Mouse (Mus musculus) heart, embryonic 16.5 days (tissue): ENCODE data around the gene Herpud1. TPM values are rescaled to one million over a fixed set of nuclear protein-coding genes. Genes with fewer than 3 reads are reported as not detected.

ENCODE experiments used
- ATAC-seq: fragments of 200-750 bp; cut with Nextera tagmentation; replicated peaks from 2 replicates; pipeline ENCODE4 v1.8.0; 2017; ENCODE audit warnings: moderate number of reproducible peaks; ENCODE audit not compliant: insufficient read depth, low FRiP score; ENCODE audit errors: extremely low read depth
- H3K27ac ChIP-seq: fragments of 300-500 bp; sonication (generic); 2 replicates; pipeline ENCODE4 v1.5.1; 2014; ENCODE audit warnings: mild to moderate bottlenecking, low read length, control low read depth, moderate library complexity
- H3K27me3 ChIP-seq: fragments of 300-500 bp; sonication (generic); 2 replicates; pipeline ENCODE4 v1.6.1; 2014; ENCODE audit warnings: low read length, mixed read lengths; ENCODE audit not compliant: control insufficient read depth, insufficient read depth
- H3K36me3 ChIP-seq: fragments of 300-500 bp; sonication (generic); 2 replicates; pipeline ENCODE4 v1.6.1; 2014; ENCODE audit not compliant: control insufficient read depth, insufficient read depth
- H3K4me1 ChIP-seq: fragments of 300-500 bp; sonication (generic); 2 replicates; pipeline ENCODE4 v1.6.1; 2014; ENCODE audit warnings: low read length, mixed read lengths; ENCODE audit not compliant: control insufficient read depth, insufficient read depth
- H3K4me2 ChIP-seq: fragments of 300-500 bp; sonication (generic); 2 replicates; pipeline ENCODE4 v1.6.1; 2014; ENCODE audit warnings: low read depth, mild to moderate bottlenecking, control low read depth, low read length
- H3K4me3 ChIP-seq: fragments of 300-500 bp; sonication (generic); 2 replicates; pipeline ENCODE4 v1.5.1; 2014; ENCODE audit warnings: mild to moderate bottlenecking, control low read depth, low read length
- H3K9ac ChIP-seq: fragments of 300-500 bp; sonication (generic); 2 replicates; pipeline ENCODE4 v1.6.1; 2014; ENCODE audit warnings: low read length, control low read depth
- H3K9me3 ChIP-seq: fragments of 300-500 bp; sonication (generic); replicated peaks from 2 replicates; pipeline ENCODE4 v1.6.1; 2016; ENCODE audit warnings: low read length; ENCODE audit not compliant: control insufficient read depth
- WGBS: fragments of 180-500 bp; shearing (Covaris S2); extraction: QIAGEN DNeasy Blood & Tissue Kit; methylation state at CpG from one replicate; pipeline ENCODE4 v1.1.7; 2014; 5-methylcytosine and 5-hydroxymethylcytosine counted together
- polyA plus RNA-seq: library from polyadenylated mRNA; unstranded; fragments of >200 nt; fragmentation: Nextera tagmentation; extraction: Ambion mirVana; gene quantifications from 2 replicates; pipeline ENCODE4 v1.2.1, GENCODE M21; 2015

The Herpud1 gene
- polyA plus RNA-seq, 1 experiment from 2014 or later: 120 TPM

DNA sequence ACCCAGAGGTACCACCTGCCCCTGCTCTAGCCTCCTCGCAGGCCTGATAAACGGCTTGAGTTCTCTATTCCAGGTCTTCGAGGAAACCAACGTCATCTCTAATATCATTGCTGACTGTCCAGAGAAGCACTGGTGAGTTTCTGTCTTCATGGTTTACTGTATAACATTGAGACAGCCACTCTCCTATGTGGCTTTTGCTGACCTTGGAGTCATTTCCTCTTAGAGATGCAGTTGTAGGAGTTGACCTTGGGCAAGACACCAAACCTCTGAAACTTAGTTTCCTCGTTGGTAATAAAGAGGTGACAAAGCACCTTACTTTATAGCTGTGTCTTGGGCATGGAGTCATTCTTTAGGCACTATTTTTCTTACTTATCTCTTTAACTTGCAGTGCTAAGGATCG, 26.3 kb downstream of the Herpud1 start:
- Histone ChIP-seq H3K27me3 (no peaks in the 10 kb centered on the region), H3K36me3 (no peaks in the 10 kb centered on the region), H3K4me2 (no peak overlapping the region), H3K4me3 (no peak overlapping the region), H3K27ac (no peak overlapping the region), H3K9me3 (no peaks in the 10 kb centered on the region), H3K9ac (no peak overlapping the region), H3K4me1 (peaks cover 8% of the 10 kb centered on the region)
- WGBS: 74% methylated on average over 6 of the region's 6 CpGs
- ATAC-seq: no peak

DNA sequence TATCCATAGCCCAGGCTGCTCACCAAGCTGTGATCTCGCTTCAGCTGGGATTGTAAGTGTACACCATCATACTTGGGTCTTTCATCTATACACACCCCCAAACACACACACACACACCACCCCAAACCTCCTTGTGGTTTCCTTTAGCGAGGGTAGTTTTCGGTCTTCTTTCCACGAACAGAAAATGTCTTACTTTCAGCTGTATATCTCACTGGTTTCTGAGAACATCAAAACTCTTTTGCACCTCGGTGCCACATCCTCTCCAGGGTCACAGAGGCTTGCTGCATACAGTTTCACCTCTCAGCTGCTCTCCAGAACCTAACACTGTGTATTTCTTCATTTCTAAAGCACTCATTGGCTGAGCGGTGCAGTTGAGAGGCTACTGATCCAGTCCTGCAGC, 27.3 kb downstream of the Herpud1 start:
- no peak overlapping the region for H3K4me2 ChIP-seq
- H3K27me3 ChIP-seq: no peaks in the 10 kb centered on the region
- no peak overlapping the region for H3K4me3 ChIP-seq
- no peak overlapping the region; the same call in 1 of the 2 replicates for H3K27ac ChIP-seq
- H3K4me1 ChIP-seq: peaks cover 6% of the 10 kb centered on the region
- H3K36me3 ChIP-seq: no peaks in the 10 kb centered on the region
- no peaks in the 10 kb centered on the region for H3K9me3 ChIP-seq
- 68% methylated on average over 6 of the region's 6 CpGs for WGBS
- no peak overlapping the region for H3K9ac ChIP-seq
- peak; percentile 57 for ATAC-seq

DNA sequence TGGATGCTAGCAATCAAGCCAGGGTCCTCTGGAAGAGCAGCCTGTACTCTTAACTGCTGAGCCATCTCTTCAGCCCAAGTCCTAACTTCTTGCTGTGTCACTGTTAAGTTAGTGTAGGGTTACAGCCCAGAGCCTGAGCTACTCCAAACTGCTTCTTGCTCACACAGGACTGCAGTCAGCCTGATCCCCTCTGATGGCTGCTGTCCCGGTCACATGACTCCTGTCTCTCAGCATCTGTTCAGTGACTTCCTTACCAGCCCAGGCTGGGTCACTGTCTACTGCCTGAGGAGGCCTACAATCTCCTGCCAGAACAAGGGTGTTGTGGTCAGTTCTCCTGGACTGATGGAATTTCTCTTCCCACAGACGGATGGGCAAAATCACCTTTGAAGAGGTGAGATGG, 29.0 kb downstream of the Herpud1 start:
- no peak overlapping the region for H3K4me3 ChIP-seq
- H3K27me3 ChIP-seq: no peaks in the 10 kb centered on the region
- H3K4me1 ChIP-seq: no peaks in the 10 kb centered on the region
- H3K4me2 ChIP-seq: no peak overlapping the region
- no peak overlapping the region for H3K9ac ChIP-seq
- H3K9me3 ChIP-seq: no peaks in the 10 kb centered on the region
- H3K27ac ChIP-seq: no peak overlapping the region
- 62% methylated on average over 2 of the region's 2 CpGs for WGBS
- H3K36me3 ChIP-seq: no peaks in the 10 kb centered on the region
- no peak for ATAC-seq

DNA sequence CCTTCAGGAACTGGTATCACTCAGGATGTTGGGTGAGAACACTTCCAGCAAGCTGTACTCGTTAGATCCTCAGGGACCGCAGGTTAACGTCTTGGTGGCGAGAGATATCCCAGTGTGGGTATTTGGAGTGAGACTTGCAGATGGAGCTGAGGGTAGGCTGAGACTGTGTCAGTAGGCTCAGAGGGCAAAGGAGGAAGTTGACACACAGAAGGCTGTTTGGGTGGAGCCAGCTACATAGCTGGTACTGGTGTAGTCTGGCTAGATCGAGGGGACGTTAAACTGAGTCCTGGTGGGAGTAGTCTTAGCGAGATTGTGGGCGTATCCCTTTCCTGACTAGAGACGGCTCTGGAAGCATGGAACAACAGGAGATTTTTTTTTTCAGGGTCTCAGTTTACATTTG, 31.8 kb downstream of the Herpud1 start:
- Histone ChIP-seq H3K4me3 (no peak overlapping the region), H3K27me3 (no peaks in the 10 kb centered on the region), H3K9ac (no peak overlapping the region), H3K4me1 (no peaks in the 10 kb centered on the region), H3K9me3 (no peaks in the 10 kb centered on the region), H3K4me2 (no peak overlapping the region), H3K27ac (no peak overlapping the region), H3K36me3 (no peaks in the 10 kb centered on the region)
- 63% methylated on average over 9 of the region's 9 CpGs for WGBS
- ATAC-seq: no peak

DNA sequence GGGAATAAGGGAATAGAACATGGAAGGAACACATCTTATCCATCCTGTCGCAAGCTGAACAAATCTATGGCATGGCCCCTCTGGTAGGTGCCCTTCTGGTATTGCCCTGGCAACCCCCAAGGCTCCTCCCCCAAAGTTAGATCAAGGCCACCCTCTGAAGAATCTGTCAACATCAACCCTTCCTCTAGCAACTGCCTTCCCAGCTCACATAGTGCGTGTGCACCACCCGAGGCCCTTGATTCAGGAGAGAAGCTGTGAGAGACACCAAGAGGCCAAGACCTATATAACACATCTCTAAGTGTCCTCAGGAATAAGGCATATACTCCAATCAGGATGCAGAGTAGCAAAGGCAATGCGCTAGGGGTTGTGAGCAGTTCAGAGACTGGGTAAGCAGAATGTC, 36.0 kb downstream of the Herpud1 start:
- Histone ChIP-seq H3K4me1 (no peaks in the 10 kb centered on the region), H3K36me3 (no peaks in the 10 kb centered on the region), H3K9me3 (no peaks in the 10 kb centered on the region), H3K4me2 (no peak overlapping the region), H3K9ac (no peak overlapping the region), H3K27ac (no peak overlapping the region), H3K4me3 (no peak overlapping the region), H3K27me3 (no peaks in the 10 kb centered on the region)
- 82% methylated on average over 4 of the region's 4 CpGs for WGBS
- ATAC-seq: no peak

DNA sequence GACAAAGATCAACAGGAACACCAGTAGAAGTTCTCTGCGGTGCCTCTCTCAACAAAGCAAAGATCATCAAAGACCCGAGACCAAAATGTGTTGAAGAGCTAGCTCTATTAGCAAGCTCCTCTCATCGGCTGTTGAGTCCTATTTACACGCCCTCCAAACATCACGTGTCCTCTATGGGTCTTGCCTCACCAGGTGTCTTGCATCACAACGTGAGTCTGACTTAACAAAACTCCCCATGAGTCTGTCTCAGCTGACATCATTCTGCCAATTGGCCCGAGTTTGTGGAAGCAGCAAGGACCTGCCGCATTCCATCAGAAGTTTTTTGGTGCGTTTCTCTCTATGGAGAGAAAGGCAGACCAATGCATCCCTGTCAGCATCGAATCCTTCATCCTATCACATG, 41.7 kb downstream of the Herpud1 start:
- ATAC-seq: no peak
- Histone ChIP-seq H3K9me3 (no peaks in the 10 kb centered on the region), H3K4me1 (no peaks in the 10 kb centered on the region), H3K9ac (no peak overlapping the region), H3K36me3 (no peaks in the 10 kb centered on the region), H3K4me2 (no peak overlapping the region), H3K4me3 (no peak overlapping the region), H3K27ac (no peak overlapping the region), H3K27me3 (peaks cover 6% of the 10 kb centered on the region)
- 45% methylated on average over 10 of the region's 10 CpGs for WGBS

DNA sequence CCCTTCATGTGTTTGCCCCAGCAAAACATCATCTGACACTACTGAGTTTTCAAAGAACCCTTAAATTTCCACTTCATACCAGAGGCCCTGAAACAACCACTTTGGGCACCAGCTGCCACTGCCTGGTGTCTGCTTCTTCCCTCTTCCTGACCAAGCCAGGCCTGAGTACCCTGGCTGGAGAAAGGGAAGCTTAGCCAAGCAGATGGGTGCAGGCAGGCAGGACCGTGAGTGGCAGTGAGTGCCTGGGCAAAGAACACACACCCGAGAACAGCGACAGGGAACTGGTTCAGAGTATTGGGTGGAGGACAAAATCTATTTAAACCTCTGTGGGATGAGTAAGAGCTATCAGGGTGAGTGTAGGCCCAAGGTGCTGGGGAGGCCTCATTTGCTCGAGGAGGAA, 42.2 kb downstream of the Herpud1 start:
- no peaks in the 10 kb centered on the region for H3K4me1 ChIP-seq
- no peaks in the 10 kb centered on the region for H3K36me3 ChIP-seq
- H3K4me2 ChIP-seq: no peak overlapping the region
- no peak overlapping the region for H3K4me3 ChIP-seq
- H3K9ac ChIP-seq: no peak overlapping the region
- peaks cover 8% of the 10 kb centered on the region for H3K27me3 ChIP-seq
- no peak for ATAC-seq
- 70% methylated on average over 4 of the region's 4 CpGs for WGBS
- H3K9me3 ChIP-seq: no peaks in the 10 kb centered on the region
- H3K27ac ChIP-seq: no peak overlapping the region

DNA sequence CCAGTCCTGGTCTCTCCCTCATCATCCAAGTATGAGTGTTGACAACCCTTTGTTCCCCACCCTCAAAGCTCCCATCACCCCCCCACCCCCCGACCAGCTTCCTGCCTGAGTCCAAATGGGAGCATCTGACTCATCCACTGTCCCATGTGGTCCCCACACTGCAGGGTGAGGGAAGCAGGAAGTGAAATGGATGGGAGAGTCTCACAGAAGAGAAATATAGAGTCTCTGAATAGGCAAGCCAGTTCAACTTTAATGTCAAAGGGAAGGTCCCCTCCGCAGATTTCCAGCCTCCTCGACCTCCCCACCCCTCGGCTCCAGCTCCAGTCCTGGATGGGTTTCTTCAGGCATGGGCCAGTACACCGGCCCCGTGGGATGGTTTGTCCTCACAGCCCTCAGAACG, 43.1 kb downstream of the Herpud1 start:
- no peaks in the 10 kb centered on the region for H3K9me3 ChIP-seq
- H3K9ac ChIP-seq: no peak overlapping the region
- H3K4me3 ChIP-seq: no peak overlapping the region
- H3K4me2 ChIP-seq: no peak overlapping the region
- 61% methylated on average over 7 of the region's 7 CpGs for WGBS
- no peak overlapping the region for H3K27ac ChIP-seq
- H3K4me1 ChIP-seq: peaks cover 5% of the 10 kb centered on the region; the same call in 1 of the 2 replicates
- no peak for ATAC-seq
- peaks cover 13% of the 10 kb centered on the region for H3K27me3 ChIP-seq
- H3K36me3 ChIP-seq: no peaks in the 10 kb centered on the region

DNA sequence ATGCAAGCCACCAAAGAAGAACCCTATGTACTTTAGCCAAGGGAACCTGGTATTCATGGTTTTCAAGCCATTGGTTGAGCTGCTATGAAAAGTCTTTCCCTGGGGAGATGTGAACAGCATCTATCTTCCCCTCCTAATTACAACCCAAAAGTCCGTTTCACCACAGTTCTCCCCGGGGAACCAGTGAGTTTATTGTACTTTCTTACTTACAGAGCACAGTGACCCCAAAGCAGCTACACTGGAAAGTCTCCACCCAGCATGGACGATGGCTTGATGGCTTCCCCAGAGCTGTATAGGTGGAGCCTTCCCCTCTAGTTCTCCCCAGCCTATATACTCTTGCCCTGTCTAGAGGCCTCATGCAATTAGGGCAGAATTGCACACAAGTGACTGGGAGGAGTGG, 46.0 kb downstream of the Herpud1 start:
- no peak for ATAC-seq
- Histone ChIP-seq H3K4me2 (no peak overlapping the region), H3K36me3 (no peaks in the 10 kb centered on the region), H3K9ac (no peak overlapping the region), H3K27ac (no peak overlapping the region), H3K4me3 (no peak overlapping the region), H3K4me1 (peaks cover 8% of the 10 kb centered on the region; the same call in 1 of the 2 replicates), H3K27me3 (peaks cover 13% of the 10 kb centered on the region), H3K9me3 (no peaks in the 10 kb centered on the region)
- WGBS: 77% methylated on average over 3 of the region's 3 CpGs
